Mouse (Mus musculus) embryonic facial prominence, embryonic 11.5 days (tissue): ENCODE data around the gene Cryab. TPM values are rescaled to one million over a fixed set of nuclear protein-coding genes. Genes with fewer than 3 reads are reported as not detected.

Experiments
- ATAC-seq: fragments of 200-750 bp; cut with Nextera tagmentation; replicated peaks from 2 replicates; pipeline ENCODE4 v1.8.0; 2017; ENCODE audit warnings: low read depth; ENCODE audit not compliant: insufficient number of reproducible peaks, low FRiP score, low TSS enrichment
- DNase-seq: peaks from one replicate; pipeline ENCODE4 v3.0.0-alpha.2; 2015; ENCODE audit warnings: low spot score
- H3K27ac ChIP-seq: fragments of 300-500 bp; sonication (generic); replicated peaks from 2 replicates; pipeline ENCODE4 v1.5.1; 2014; ENCODE audit warnings: mild to moderate bottlenecking, low read depth, low read length, control low read depth
- H3K27me3 ChIP-seq: fragments of 300-500 bp; sonication (generic); 2 replicates; pipeline ENCODE4 v1.6.1; 2014; ENCODE audit warnings: mild to moderate bottlenecking, low read length, moderate library complexity, mixed read lengths; ENCODE audit not compliant: control insufficient read depth, insufficient read depth
- H3K36me3 ChIP-seq: fragments of 300-500 bp; sonication (generic); replicated peaks from 2 replicates; pipeline ENCODE4 v1.6.1; 2014; ENCODE audit warnings: low read depth, mild to moderate bottlenecking, low read length, moderate library complexity, mixed read lengths; ENCODE audit not compliant: control insufficient read depth, insufficient read depth
- H3K4me1 ChIP-seq: fragments of 300-500 bp; sonication (generic); 2 replicates; pipeline ENCODE4 v1.6.1; 2014; ENCODE audit warnings: low read length, mixed read lengths; ENCODE audit not compliant: control insufficient read depth, insufficient read depth
- H3K4me2 ChIP-seq: fragments of 300-500 bp; sonication (generic); 2 replicates; pipeline ENCODE4 v1.6.1; 2014; ENCODE audit warnings: low read depth, mild to moderate bottlenecking, control low read depth, low read length, moderate library complexity
- H3K4me3 ChIP-seq: fragments of 300-500 bp; sonication (generic); 2 replicates; pipeline ENCODE4 v1.5.1; 2014; ENCODE audit warnings: low read depth, low read length, control low read depth
- H3K9ac ChIP-seq: fragments of 300-500 bp; sonication (generic); replicated peaks from 2 replicates; pipeline ENCODE4 v1.6.1; 2014; ENCODE audit warnings: mild to moderate bottlenecking, control low read depth, low read length
- H3K9me3 ChIP-seq: fragments of 300-500 bp; sonication (generic); replicated peaks from 2 replicates; pipeline ENCODE4 v1.6.1; 2016; ENCODE audit warnings: mild to moderate bottlenecking, low read length, inconsistent platforms, mixed read lengths; ENCODE audit not compliant: control insufficient read depth
- WGBS: fragments of 180-500 bp; shearing (Covaris S2); extraction: QIAGEN DNeasy Blood & Tissue Kit; methylation state at CpG from one replicate; pipeline ENCODE4 v1.1.7; 2014; 5-methylcytosine and 5-hydroxymethylcytosine counted together
- polyA plus RNA-seq: library from polyadenylated mRNA; unstranded; fragments of >200 nt; fragmentation: Nextera tagmentation; extraction: Ambion mirVana; gene quantifications from 2 replicates; pipeline ENCODE4 v1.2.1, GENCODE M21; 2014

The Cryab gene
- polyA plus RNA-seq, 1 experiment from 2014 or later: 17.4 TPM

GRCm38 (mm10) chr9:50732560-50732959 lies 18.6 kb upstream of the Cryab start:
- WGBS: 25% methylated on average over 4 of the region's 4 CpGs

GRCm38 (mm10) chr9:50734989-50735388 lies 16.1 kb upstream of the Cryab start:
- H3K27ac ChIP-seq: no peak overlapping the region
- no peaks in the 10 kb centered on the region for H3K9me3 ChIP-seq
- no peaks in the 10 kb centered on the region for H3K4me1 ChIP-seq
- no peak overlapping the region for H3K4me3 ChIP-seq
- WGBS: 5% methylated on average over 9 of the region's 9 CpGs
- H3K9ac ChIP-seq: no peak overlapping the region
- no peaks in the 10 kb centered on the region for H3K36me3 ChIP-seq
- ATAC-seq: no peak
- peak; percentile 82 for DNase-seq
- H3K27me3 ChIP-seq: no peaks in the 10 kb centered on the region
- no peak overlapping the region for H3K4me2 ChIP-seq

More at GRCm38 (mm10) chr9:50732560-50732959, 18.6 kb upstream of the Cryab start:
- H3K9ac ChIP-seq: no peak overlapping the region
- no peak for ATAC-seq
- DNase-seq: no peak
- no peaks in the 10 kb centered on the region for H3K27me3 ChIP-seq
- H3K4me2 ChIP-seq: no peak overlapping the region
- no peaks in the 10 kb centered on the region for H3K9me3 ChIP-seq
- H3K4me1 ChIP-seq: no peaks in the 10 kb centered on the region
- no peak overlapping the region for H3K27ac ChIP-seq
- no peak overlapping the region for H3K4me3 ChIP-seq
- H3K36me3 ChIP-seq: no peaks in the 10 kb centered on the region

GRCm38 (mm10) chr9:50738914-50739870 lies 11.9 kb upstream of the Cryab start, which contains the start of gene Dixdc1:
Gene Dixdc1, minus strand, starts transcription at chr9:50739517.
- DNase-seq (peak; percentile 94), ATAC-seq (peak; percentile 98)
- H3K9ac ChIP-seq: no peak within 1 kb of the TSS; the same call in 1 of the 2 replicates
- peak within 1 kb of the TSS; percentile 56 for H3K4me2 ChIP-seq
- H3K4me3 ChIP-seq: peak within 1 kb of the TSS; percentile 29
- H3K4me1 ChIP-seq: no peaks in the 10 kb centered on the region
- WGBS: 16% methylated on average over 36 of the region's 36 CpGs
- H3K27me3 ChIP-seq: no peaks in the 10 kb centered on the region
- no peak within 1 kb of the TSS for H3K27ac ChIP-seq
- H3K36me3 ChIP-seq: no peaks in the 10 kb centered on the region
- H3K9me3 ChIP-seq: no peaks in the 10 kb centered on the region

GRCm38 (mm10) chr9:50740867-50741784 lies 10.0 kb upstream of the Cryab start:
- Histone ChIP-seq H3K36me3 (no peaks in the 10 kb centered on the region), H3K4me3 (no peak overlapping the region), H3K27ac (no peak overlapping the region), H3K27me3 (no peaks in the 10 kb centered on the region), H3K9ac (no peak overlapping the region), H3K4me1 (peaks cover under 1% of the 10 kb centered on the region; the same call in 1 of the 2 replicates), H3K9me3 (no peaks in the 10 kb centered on the region), H3K4me2 (no peak overlapping the region)
- no peak for ATAC-seq
- WGBS: 82% methylated on average over 14 of the region's 14 CpGs
- DNase-seq: no peak

GRCm38 (mm10) chr9:50742261-50742660 lies 8.9 kb upstream of the Cryab start:
- Histone ChIP-seq H3K9me3 (no peaks in the 10 kb centered on the region), H3K4me3 (no peak overlapping the region), H3K4me2 (no peak overlapping the region), H3K36me3 (no peaks in the 10 kb centered on the region), H3K27ac (no peak overlapping the region), H3K27me3 (0 out of 2 replicates have a peak, but pooled peaks cover 2% of the 10 kb centered on the region), H3K9ac (no peak overlapping the region), H3K4me1 (peaks cover 2% of the 10 kb centered on the region; the same call in 1 of the 2 replicates)
- no peak for DNase-seq
- ATAC-seq: no peak
- WGBS: 83% methylated on average over 3 of the region's 3 CpGs

- ATAC-seq: no peak
Measured at GRCm38 (mm10) chr9:50742744-50743143, 8.4 kb upstream of the Cryab start.

GRCm38 (mm10) chr9:50745806-50746205 lies 5.3 kb upstream of the Cryab start:
- Histone ChIP-seq H3K27me3 (0 out of 2 replicates have a peak, but pooled peaks cover 2% of the 10 kb centered on the region), H3K4me1 (peaks cover 2% of the 10 kb centered on the region; the same call in 1 of the 2 replicates), H3K9me3 (no peaks in the 10 kb centered on the region), H3K4me2 (peak overlapping the region; percentile 58), H3K36me3 (no peaks in the 10 kb centered on the region), H3K27ac (no peak overlapping the region), H3K4me3 (peak overlapping the region; percentile 25), H3K9ac (peak overlapping the region; percentile 42; the same call in 1 of the 2 replicates)
- ATAC-seq (no peak), DNase-seq (peak; percentile 35)
- WGBS: 11% methylated on average over 7 of the region's 7 CpGs

More at GRCm38 (mm10) chr9:50742744-50743143, 8.4 kb upstream of the Cryab start:
- no peaks in the 10 kb centered on the region for H3K9me3 ChIP-seq
- no peak overlapping the region for H3K27ac ChIP-seq
- WGBS: 74% methylated on average over 2 of the region's 2 CpGs
- no peak overlapping the region for H3K4me2 ChIP-seq
- no peak overlapping the region for H3K9ac ChIP-seq
- H3K4me3 ChIP-seq: no peak overlapping the region
- DNase-seq: no peak
- no peaks in the 10 kb centered on the region for H3K36me3 ChIP-seq
- peaks cover 2% of the 10 kb centered on the region; the same call in 1 of the 2 replicates for H3K4me1 ChIP-seq
- 0 out of 2 replicates have a peak, but pooled peaks cover 2% of the 10 kb centered on the region for H3K27me3 ChIP-seq
